Mouse (Mus musculus) kidney, adult 2 months (tissue): ENCODE data around the gene Ptgir.

ENCODE experiments used
- CTCF ChIP-seq: fragments of 200-500 bp; conservative IDR thresholded peaks from 2 replicates; pipeline ENCODE4 v1.5.1; 2011; ENCODE audit warnings: low read depth, mild to moderate bottlenecking, control low read depth, low read length, moderate library complexity, mixed read lengths; ENCODE audit not compliant: insufficient read depth, insufficient read length
- POLR2A ChIP-seq: fragments of 200-500 bp; IDR thresholded peaks from one replicate; pipeline ENCODE4 v1.6.1; 2011; ENCODE audit warnings: low read depth, low read length, control low read depth

DNA sequence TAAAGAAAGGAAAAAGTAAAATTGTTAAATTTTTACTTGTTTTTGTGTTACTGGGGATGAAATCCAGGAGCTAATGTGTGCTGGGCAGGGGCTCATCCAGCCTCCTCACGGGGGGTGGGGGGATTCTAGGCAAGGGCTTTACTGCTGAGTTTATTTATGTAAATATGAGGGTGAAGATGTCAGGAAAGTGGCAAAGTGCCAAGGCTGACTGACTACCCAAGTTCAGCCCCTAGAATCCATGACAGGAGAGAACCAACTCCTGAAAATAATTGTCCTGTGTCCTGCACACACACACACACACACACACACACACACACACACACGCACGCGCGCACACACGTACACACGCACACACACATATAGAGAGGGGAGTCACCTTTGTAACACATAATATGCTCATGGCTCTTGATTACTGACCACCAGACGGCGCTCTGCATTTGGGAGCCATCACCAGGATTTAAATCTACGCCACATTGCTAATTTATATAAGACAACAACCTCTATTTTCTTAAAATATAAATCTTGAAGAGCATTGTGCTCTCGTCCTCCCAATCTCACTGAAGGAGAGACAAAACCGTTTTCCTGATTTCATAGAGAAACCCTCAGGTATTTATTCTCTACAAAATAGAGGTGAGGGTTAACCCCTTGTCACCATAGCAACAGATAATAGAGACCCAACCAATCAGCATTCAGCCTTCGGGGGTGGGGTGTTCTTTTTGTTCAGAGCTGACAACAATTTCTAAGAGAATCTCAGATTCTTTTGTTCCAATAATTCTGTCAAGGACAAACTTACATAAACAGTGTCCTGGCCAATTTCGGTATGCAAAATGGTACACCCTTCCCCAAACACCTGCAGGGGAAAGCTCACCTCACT lies 26.7 kb downstream of the Ptgir start:
- TF ChIP-seq POLR2A (no peak), CTCF (peak; percentile 51)
